Mouse (Mus musculus): Measurements from ENCODE around the gene Kat7.
A peak's percentile ranks its signal among the peaks of the same experiment; 100 is the strongest.

Kat7 gene

GRCm38 (mm10) chr11:95231688-95232328, 78.2 kb downstream of the Kat7 start:
- DNase-seq (ENCODE audit: low spot score in 2 of 2): peak; percentile 60 to 75

DNA sequence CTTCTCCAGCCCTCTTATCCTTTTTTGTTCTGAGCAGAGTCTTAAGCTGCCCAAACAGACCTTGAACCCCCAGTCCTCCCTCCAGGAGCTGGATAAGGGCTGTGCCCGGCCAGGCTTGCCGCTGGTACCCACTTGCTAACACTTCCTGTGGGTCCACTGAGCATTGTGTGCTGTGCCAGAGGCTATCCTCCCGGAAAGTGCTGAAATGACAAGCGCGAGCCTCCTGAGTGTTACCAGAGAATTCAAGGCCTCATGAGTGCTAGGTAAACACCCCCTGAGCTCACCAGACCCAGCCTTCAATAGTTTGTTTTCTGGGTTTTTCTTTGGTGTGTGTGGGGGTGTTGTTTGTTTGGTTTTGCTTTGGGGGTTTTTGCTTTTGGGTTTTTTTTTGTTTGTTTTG, 82.6 kb downstream of the Kat7 start:
- DNase-seq (ENCODE audit: low spot score in 2 of 2): no peak

DNA sequence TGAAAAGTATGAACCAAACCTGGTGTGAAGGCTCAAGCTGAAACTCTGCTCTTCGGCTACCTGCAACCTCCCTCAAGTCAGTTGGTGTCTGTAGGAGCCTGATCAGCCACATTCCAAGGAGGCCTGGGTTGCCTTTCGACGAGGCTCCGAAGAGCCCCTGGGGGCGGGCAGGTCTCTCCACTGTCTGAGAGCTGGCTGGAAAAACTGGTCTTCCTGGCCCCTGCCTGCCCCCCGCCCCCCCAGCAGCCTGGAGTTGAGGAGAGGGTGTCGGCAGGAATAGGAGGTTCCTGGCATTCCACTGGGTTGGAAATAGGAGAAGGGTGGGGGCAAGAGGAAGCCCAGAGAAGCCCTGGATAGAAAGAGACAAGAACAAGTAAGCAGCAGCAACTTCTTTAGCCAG, 84.6 kb downstream of the Kat7 start:
- DNase-seq (ENCODE audit: low spot score in 2 of 2): no peak
